Mouse (Mus musculus) embryonic fibroblast, embryonic 13.5 days (primary cell): ENCODE results near the gene Ryr2.

ENCODE experiments used
- CTCF ChIP-seq: IDR thresholded peaks from 2 replicates; pipeline ENCODE4 v1.5.1; 2011; ENCODE audit warnings: mild to moderate bottlenecking, control low read depth, low read length, moderate library complexity, borderline replicate concordance; ENCODE audit not compliant: insufficient read depth
- POLR2A ChIP-seq: IDR thresholded peaks from 2 replicates; pipeline ENCODE4 v1.6.1; 2011; ENCODE audit warnings: low read depth, mild to moderate bottlenecking, control low read depth, low read length, moderate library complexity

- TF ChIP-seq CTCF, result no peak
- no peak for TF ChIP-seq POLR2A
Observed at GRCm38 (mm10) chr13:11511540-11512177, 595.1 kb downstream of the Ryr2 start.
